Mouse (Mus musculus) gastrocnemius, adult 2 months (tissue): ENCODE results near the gene Nudt9. TPM values are rescaled to one million over a fixed set of nuclear protein-coding genes. Genes with fewer than 3 reads are reported as not detected.
A peak's percentile ranks its signal among the peaks of the same experiment; 100 is the strongest.

Experiments used
- DNase-seq: peaks from one replicate; pipeline ENCODE4 v3.0.0; 2022
- H3K27ac ChIP-seq: fragments of 200-600 bp; 2 replicates; pipeline ENCODE4 v1.8.1; 2022; ENCODE audit warnings: mild to moderate bottlenecking
- H3K4me3 ChIP-seq: fragments of 200-600 bp; 2 replicates; pipeline ENCODE4 v1.8.1; 2022; ENCODE audit warnings: mild to moderate bottlenecking, moderate library complexity
- CTCF ChIP-seq: fragments of 200-600 bp; IDR thresholded peaks from 2 replicates; pipeline ENCODE4 v1.8.1; 2022; ENCODE audit warnings: antibody characterized with exemption, mild to moderate bottlenecking, moderate library complexity
- intact Hi-C: fragments of 180-260 bp; cut with DNase I; formaldehyde crosslinking; loops from one replicate; pipeline ENCODE4 v1.15.1; 2025
- total RNA-seq, 2 experiments: library from RNA; stranded (reverse); gene quantifications; 2 replicates each; pipeline ENCODE4 v1.2.3; 2021

The Nudt9 gene
- total RNA-seq, 2 experiments from 2014 or later: 62.6 to 68.7 TPM

GRCm38 (mm10) chr5:104042906-104043305, 3.2 kb upstream of the Nudt9 start:
- intact Hi-C loops: no loop called here
- TF ChIP-seq CTCF: no peak
- DNase-seq: no peak
- Histone ChIP-seq H3K27ac (no peak overlapping the region), H3K4me3 (no peak overlapping the region)

DNA sequence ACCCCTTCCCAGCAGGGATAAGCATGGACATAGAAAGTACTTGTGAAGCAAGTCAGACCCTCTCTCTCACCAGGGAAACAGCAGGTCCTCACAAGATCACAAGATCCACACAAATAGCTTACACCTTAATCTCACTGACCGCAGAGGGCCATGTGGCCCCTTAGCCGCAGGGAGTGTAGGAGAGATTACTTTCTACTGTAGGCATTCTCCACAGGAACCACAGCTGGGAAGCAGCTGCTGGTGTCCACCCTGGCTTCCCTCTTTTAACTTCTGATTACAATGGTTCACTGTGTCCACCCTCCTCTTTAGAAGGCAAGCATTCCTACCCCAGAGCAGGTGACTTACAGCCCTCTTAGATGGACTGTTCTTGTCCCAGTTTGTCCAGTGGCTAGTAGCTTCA, 2.4 kb upstream of the Nudt9 start:
- TF ChIP-seq CTCF: no peak
- Histone ChIP-seq H3K27ac (no peak overlapping the region), H3K4me3 (no peak overlapping the region)
- DNase-seq: no peak
- intact Hi-C loops: no loop called here

DNA sequence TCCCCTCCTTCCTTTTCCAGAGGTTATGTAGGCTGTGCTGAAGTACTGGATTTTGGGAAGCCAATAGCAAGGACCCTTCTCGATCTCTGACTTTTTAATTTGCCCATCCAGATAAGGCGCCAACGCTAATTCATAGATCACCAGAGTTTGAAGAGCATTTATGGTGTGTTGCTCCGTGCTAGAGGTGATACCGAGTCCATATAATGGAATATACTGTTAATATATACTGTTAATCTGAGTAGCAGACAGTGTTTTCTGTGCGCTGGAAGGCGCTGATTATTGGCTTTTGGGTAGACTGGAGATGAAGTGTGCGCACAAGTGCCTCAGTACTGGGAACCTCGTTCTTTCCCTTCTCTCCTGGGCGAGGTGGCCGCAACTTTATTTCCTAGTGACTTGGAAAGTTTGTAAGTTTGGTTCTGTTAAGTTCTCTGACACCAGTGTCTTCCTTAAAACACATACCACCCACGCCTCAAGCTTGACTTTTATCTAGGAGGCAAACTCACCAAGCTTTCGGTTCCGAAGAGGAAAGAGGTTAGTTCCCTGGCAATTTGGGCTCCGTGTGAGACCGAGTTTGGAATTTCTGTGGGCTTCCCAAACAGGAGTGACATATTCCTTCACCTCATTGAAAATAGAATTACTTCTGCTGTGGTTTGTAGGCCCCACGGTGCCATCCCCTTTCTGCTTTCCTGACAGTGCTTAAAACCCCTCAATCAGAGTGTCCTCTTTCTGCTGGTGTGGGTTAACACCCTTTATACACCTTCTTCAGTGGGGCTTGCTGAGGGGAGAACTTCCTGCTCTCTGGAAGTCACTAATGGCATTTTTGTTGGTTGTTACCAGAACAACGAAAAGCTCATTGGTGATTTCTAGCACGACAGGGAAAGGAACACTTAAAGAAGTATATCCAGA, 1.3 kb downstream of the Nudt9 start:
- TF ChIP-seq CTCF: no peak
- Histone ChIP-seq H3K4me3 (peak overlapping the region; percentile 97), H3K27ac (peak overlapping the region; percentile 95)
- peak; percentile 29 for DNase-seq
- intact Hi-C loops: loop anchor here (5.0 kb wide), 1 partner anchor 35 kb away; no protein-coding TSS in a partner anchor

- peak overlapping the region; percentile 95 for H3K27ac ChIP-seq
- DNase-seq: no peak
- H3K4me3 ChIP-seq: peak overlapping the region; percentile 97
- TF ChIP-seq CTCF: no peak
- intact Hi-C loops: loop anchor here (5.0 kb wide), 1 partner anchor 36 kb away; no protein-coding TSS in a partner anchor
Observed at GRCm38 (mm10) chr5:104048139-104048538, 2.0 kb downstream of the Nudt9 start.

- peak; percentile 33; the same call in 1 of the 2 replicates for TF ChIP-seq CTCF
- intact Hi-C loops: no loop called here
- Histone ChIP-seq H3K27ac (no peak overlapping the region), H3K4me3 (no peak overlapping the region)
- DNase-seq: no peak
Observed at GRCm38 (mm10) chr5:104052956-104053355, 6.8 kb downstream of the Nudt9 start.

DNA sequence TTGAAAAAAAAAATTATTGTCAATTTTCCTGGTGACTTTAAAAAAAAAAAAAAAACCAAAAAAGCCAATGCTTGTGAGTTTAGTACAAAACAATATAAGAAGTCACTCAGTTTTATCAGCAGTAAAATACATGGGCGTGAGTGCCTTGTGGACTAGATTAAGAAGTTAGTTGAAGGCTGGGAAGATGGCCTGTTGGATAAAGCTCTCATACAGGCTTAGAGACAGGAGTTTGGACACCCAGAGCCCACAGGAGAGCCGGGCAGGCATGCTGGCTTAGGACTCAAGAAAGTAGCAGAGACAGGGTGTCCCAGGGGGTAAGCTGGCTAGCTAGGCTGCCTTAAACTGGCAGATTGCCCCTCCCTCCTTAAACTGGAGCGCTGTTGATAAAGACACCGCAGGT, 8.8 kb downstream of the Nudt9 start:
- Histone ChIP-seq H3K27ac (no peak overlapping the region), H3K4me3 (no peak overlapping the region)
- TF ChIP-seq CTCF: no peak
- no peak for DNase-seq
- intact Hi-C loops: loop anchor here (5.0 kb wide), 1 partner anchor 53 kb away; no protein-coding TSS in a partner anchor

GRCm38 (mm10) chr5:104055816-104056215, 9.7 kb downstream of the Nudt9 start:
- intact Hi-C loops: loop anchor here (5.0 kb wide), 1 partner anchor 54 kb away; no protein-coding TSS in a partner anchor
- no peak for TF ChIP-seq CTCF
- DNase-seq: no peak
- Histone ChIP-seq H3K27ac (no peak overlapping the region), H3K4me3 (no peak overlapping the region)

GRCm38 (mm10) chr5:104056295-104056694, 10.2 kb downstream of the Nudt9 start:
- no peak for DNase-seq
- Histone ChIP-seq H3K4me3 (no peak overlapping the region), H3K27ac (no peak overlapping the region)
- TF ChIP-seq CTCF: no peak
- intact Hi-C loops: loop anchor here (5.0 kb wide), 1 partner anchor 54 kb away; no protein-coding TSS in a partner anchor

DNA sequence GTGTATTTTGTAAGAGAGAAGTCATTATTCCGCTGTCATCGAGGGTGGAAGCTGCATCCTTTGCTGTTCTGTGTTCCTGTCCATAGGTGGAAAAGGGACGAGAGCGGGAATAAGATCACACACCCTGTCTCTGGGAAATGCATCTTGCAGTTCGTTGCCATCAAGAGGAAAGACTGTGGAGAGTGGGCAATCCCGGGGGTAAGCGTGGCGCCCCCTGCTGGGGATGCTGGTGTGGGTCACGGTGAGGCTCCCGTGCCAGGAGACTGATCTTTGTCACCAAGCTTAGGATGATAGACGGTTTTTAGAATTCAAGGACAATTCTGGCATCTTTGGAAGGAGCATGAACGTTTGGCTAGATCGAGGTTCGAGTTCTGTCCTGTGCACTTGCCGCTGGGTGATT, 11.9 kb downstream of the Nudt9 start:
- H3K27ac ChIP-seq: no peak overlapping the region
- intact Hi-C loops: loop anchor here (5.0 kb wide), 1 partner anchor 56 kb away; no protein-coding TSS in a partner anchor
- no peak overlapping the region for H3K4me3 ChIP-seq
- peak; percentile 84 for TF ChIP-seq CTCF
- peak; percentile 67 for DNase-seq

DNA sequence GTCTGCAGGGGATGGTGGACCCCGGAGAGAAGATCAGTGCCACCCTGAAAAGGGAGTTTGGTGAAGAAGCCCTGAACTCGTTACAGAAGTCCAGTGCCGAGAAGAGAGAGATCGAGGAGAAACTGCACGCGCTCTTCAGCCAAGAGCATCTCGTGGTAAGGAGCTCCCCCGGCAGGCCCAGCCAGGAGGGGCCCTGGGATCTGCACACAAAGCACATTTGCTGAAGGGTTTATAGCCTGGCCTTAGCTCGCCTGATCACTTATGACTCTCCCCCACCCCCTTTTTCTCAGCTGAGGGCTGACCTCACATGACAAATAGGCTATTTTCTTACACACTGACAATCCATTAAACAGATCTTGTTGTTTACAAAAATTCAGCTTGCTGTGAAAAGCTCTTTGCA, 13.5 kb downstream of the Nudt9 start:
- no peak overlapping the region for H3K4me3 ChIP-seq
- TF ChIP-seq CTCF: no peak
- H3K27ac ChIP-seq: no peak overlapping the region
- intact Hi-C loops: loop anchor here (5.0 kb wide), 1 partner anchor 57 kb away; no protein-coding TSS in a partner anchor
- DNase-seq: no peak

DNA sequence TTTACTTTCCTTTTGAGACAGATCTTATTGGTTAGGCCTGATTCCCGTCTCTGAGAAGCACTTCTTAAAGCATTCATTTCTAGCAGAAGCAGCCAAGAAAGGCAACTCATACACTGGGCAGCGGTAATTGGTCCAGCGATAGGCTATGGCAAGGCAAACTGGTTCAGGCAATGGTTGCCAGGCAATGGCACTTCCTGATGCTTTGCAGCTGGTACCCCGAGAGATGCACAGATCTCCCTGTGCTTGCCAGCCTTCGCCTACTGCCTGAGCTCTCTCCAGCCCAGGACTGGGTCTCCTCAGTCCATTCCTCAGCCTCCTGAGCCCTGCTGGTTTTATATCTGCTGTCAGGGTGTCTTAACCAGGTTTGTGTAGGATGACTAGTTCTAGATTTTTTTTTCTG, 14.3 kb downstream of the Nudt9 start:
- no peak for DNase-seq
- no peak for TF ChIP-seq CTCF
- Histone ChIP-seq H3K4me3 (no peak overlapping the region), H3K27ac (no peak overlapping the region)
- intact Hi-C loops: no loop called here

DNA sequence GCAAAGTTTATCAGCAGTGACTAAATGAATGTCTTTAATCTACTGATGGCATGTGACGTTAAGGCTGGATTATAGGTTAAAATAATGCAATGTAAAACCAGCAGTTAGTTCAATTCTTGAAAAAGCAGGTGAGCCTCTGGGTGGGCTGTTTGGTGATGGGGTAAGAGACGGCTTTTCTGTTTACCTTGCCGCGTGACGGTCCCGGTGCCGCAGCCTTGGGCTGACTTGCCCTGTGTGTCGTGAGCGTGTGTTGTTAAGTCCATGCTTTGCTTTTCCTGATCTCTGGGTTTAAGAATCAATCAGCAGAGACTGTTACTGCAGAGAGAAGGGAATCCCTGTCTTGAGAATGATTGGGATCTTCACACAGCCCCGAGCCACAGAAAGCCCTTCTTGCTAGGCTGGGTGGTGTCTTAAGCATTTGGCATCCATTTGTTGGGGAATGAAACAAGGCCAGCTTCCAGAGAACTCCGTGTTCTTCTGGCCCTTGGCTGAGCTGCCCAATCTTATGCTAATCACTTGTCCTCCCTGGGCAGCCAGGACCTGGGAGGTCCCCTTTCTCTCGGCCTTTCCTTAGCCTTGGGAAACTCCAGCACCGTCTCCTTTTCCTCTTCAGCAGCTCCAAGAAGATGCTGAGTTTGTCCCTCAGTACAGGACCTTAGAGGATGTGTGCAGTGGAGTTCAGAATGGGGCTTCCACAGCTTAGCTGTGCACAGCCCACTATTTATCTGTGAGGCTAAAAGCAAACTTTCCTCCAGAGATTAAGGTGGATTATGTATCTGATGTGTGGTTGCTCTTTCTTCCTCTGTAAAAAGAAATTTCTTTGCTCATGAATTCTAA, 16.0 kb downstream of the Nudt9 start:
- H3K27ac ChIP-seq: no peak overlapping the region
- intact Hi-C loops: no loop called here
- no peak overlapping the region for H3K4me3 ChIP-seq
- TF ChIP-seq CTCF: no peak
- peak; percentile 45 for DNase-seq
